Mouse (Mus musculus): Measurements from ENCODE around the gene Plpp7.

Plpp7 gene

DNA sequence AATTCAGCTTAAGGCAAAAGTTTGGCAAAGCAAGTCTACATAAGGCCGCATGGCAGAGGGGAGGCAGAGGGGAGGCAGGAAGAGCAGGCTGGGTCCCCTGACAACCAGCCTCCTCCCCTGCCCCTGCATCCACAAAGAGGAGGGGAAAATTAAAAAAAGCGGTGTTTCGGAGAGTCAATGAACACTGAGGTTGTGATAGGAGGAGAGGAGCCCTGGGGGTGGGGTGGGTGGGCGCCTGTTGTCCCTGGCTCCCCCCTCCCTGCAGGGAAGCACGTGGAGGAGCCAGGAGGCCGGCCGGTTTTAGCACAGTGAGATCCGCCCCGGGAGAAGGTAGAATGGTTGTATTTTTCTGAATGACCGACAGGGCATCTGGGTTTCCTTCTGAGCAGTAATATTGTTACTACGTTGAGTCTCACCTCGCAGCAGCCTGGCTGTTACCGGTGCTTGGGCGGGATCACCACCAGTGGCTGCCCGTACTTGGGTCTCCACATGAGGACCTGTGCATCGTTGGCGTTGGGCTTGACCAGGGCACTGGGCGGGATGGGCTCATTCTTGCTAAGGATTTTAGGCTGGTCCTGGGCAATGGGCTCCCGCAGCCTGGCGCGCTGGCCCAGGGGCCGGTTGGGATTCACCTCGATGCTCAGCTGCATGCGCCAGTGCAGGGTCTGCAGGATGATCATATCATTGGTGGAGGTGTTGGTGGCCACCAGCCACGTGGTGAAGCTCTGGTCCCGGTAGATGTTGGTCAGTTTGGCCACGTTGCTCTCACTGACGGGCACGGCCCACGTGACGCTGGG, 26.3 kb upstream of the Plpp7 start:
- no peak for DNase-seq (ENCODE audit: low read depth, low spot score)

DNA sequence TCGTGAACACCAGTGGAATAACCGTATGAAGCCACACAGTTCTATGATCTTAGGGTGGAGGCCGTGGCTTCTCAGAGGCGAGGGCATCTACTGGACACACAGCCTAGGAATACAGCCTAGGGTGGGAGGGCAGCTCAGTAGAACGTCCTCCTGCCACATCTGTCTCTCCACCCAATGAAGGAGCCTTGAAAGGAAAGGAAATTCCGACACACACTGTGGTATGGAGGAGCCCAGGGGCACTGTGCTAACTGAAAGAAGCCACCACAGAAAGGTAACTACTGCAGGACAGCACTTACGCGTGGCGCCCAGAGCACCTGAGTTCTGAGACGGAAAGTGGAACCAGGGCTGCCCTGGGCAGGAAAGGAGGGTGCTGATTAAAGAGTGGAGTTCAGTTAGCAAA, 24.6 kb upstream of the Plpp7 start:
- DNase-seq (ENCODE audit: low read depth, low spot score), result no peak

- DNase-seq (ENCODE audit: low read depth, low spot score), result no peak
Measured at GRCm38 (mm10) chr2:32074404-32074803, 20.9 kb upstream of the Plpp7 start.

DNA sequence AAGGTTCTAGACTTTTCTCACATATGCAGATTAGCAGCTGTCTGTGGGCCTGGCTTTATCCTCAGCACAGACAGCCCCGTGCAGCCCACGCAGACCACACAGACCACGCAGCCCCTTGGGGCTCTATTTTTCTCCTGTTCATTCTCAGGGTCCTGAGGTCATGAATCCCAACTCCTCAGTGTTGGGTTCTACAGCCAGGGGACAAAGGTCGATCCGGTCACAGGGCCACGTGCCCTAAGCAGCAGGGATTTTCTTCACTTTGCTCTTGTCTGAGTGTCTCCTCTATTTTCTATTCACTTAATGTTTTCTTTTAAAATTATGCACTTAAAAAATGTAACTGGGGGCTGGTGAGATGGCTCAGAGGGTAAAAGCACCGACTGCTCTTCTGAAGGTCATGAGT, 20.0 kb upstream of the Plpp7 start:
- no peak for DNase-seq (ENCODE audit: low read depth, low spot score)

DNA sequence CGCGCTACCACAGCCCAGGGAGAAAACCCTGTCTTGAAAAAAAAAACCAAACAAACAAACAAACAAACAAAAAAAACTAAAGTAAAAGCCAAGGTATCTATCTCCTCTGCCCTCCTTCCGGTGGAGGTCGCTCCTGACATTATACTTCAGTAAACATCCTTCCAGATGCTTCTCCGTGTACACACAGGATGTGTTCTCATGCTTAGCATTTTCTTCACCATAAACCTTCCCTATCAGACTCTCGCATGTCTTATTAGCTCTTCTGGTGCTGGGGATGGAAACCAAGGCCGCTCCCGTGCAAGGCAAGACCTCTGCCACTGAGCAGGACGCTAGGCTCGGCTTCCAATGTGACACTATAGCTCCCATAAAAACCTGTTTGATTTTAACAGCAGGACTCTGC, 17.6 kb upstream of the Plpp7 start:
- DNase-seq (ENCODE audit: low read depth, low spot score), result no peak

DNA sequence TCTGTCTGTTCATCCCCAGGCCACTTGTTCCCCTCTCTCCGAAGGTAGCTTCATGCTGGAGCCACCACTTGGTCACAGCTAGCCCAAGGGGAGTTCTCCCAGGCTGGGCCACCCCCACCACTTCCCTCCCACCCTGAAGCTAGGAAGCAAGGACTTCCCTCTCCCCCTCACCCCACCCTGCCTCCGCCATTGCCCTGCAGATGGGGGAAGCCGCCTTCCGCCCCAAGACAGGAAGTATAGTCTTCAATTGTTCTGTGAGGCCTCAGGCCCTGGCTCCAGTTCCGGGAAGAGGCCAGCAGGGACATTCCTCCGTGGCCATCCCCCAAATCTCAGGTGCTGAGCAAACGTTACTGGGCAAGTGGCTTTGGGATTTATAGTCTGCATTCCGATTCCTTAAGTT, 16.8 kb upstream of the Plpp7 start:
- DNase-seq (ENCODE audit: low read depth, low spot score), result no peak

DNA sequence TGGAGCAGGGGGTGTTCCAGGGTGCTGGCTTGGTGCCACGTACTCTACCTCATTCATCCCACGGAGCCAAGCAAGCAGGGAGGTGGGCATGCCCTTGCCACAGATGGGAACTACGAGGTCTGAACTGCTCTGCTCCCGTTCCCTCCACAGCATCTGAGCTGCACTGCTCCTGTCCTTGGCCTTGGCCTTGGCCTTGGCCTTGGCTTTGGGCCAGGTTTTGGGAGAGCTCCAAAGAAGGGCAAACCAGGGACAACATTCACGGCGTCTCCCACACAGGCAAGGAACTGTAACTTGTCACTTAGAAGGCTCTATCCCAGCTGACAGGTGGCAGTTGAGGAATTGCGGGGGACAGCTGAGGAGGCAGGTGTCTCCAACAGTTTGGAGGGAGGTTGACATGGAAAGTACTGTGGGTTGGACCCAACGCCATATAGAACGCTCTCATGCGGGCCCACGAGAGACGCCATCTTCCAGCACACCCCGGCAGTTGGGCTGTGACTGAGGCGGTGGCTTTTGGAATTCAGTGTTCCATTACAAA, 16.1 kb upstream of the Plpp7 start:
- no peak for DNase-seq (ENCODE audit: low read depth, low spot score)

- DNase-seq (ENCODE audit: low read depth, low spot score), result no peak
Measured at GRCm38 (mm10) chr2:32080681-32081080, 14.6 kb upstream of the Plpp7 start.

- DNase-seq (ENCODE audit: low read depth, low spot score), result no peak
Measured at GRCm38 (mm10) chr2:32081296-32081929, 13.9 kb upstream of the Plpp7 start.

- DNase-seq (ENCODE audit: low read depth, low spot score), result no peak
Measured at GRCm38 (mm10) chr2:32082229-32082628, 13.1 kb upstream of the Plpp7 start.

GRCm38 (mm10) chr2:32083159-32084011, 11.9 kb upstream of the Plpp7 start:
- DNase-seq (ENCODE audit: low read depth, low spot score), result no peak

GRCm38 (mm10) chr2:32084111-32084871, 11.0 kb upstream of the Plpp7 start, which contains the start of gene Fam78a:
Gene Fam78a (minus strand): TSS chr2:32084857.
- peak; percentile 68 for DNase-seq (ENCODE audit: low read depth, low spot score)

DNA sequence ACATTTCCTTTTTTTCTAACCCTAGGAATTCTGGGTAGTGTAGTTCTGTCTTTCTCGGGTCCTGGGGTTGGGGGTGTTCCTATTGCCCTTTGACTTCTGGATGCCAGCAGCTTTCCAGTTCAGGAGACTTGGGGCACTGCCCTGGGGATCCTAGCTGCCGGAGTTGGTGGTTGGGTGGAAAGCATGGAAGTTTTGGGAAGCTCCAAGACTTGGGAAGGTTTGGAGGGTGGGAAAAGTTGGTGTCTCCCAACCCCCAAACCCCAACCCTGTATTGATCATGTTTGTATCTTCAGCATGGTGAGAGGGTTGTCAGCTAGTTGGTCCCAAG, 10.5 kb upstream of the Plpp7 start:
- DNase-seq (ENCODE audit: low read depth, low spot score), result no peak

DNA sequence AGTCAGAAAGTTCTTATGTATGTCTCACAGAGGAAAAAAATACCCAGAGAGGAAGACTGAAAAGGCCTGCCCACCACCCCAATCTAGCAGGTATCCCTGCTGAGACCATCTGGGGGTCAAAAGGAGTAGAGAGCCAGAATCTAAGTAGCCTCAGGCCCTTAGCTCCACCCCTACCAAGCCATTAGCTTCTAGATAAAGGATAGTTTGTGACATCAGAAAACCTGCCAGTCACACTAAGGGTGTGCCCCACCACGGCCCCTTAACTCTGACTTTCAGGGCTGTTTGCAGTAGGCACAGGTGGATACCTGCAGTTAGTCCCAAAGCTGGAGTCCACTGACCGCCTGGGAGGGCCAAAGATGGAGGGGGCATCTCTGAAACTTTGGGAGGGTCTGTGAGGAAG, 10.1 kb upstream of the Plpp7 start:
- DNase-seq (ENCODE audit: low read depth, low spot score), result no peak

GRCm38 (mm10) chr2:32087606-32088005, 7.7 kb upstream of the Plpp7 start:
- DNase-seq (ENCODE audit: low read depth, low spot score), result no peak

GRCm38 (mm10) chr2:32088372-32088981, 6.9 kb upstream of the Plpp7 start:
- peak; percentile 67 for DNase-seq (ENCODE audit: low read depth, low spot score)

DNA sequence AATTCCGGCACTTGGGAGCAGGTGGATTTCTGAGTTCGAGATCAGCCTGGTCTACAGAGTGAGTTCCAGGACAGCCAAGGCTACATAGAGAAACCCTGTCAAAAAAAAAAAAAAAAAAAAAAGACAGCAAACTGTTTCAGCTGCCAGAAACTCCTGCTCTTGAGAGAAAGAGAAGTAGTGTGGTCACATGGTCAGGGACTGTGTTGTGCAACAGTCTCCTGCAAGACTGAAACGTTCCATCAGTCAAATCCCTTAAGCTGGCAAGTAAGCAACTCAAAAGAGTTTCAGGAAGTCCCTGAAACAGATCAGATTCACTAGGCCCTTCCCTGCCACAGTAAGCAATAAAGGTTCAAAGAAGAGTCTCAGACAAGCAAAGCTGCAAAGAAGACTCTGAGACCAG, 5.7 kb upstream of the Plpp7 start:
- no peak for DNase-seq (ENCODE audit: low read depth, low spot score)

- no peak for DNase-seq (ENCODE audit: low read depth, low spot score)
Measured at GRCm38 (mm10) chr2:32090145-32090544, 5.2 kb upstream of the Plpp7 start.

- no peak for DNase-seq (ENCODE audit: low read depth, low spot score)
Measured at GRCm38 (mm10) chr2:32091956-32092355, 3.4 kb upstream of the Plpp7 start.

DNA sequence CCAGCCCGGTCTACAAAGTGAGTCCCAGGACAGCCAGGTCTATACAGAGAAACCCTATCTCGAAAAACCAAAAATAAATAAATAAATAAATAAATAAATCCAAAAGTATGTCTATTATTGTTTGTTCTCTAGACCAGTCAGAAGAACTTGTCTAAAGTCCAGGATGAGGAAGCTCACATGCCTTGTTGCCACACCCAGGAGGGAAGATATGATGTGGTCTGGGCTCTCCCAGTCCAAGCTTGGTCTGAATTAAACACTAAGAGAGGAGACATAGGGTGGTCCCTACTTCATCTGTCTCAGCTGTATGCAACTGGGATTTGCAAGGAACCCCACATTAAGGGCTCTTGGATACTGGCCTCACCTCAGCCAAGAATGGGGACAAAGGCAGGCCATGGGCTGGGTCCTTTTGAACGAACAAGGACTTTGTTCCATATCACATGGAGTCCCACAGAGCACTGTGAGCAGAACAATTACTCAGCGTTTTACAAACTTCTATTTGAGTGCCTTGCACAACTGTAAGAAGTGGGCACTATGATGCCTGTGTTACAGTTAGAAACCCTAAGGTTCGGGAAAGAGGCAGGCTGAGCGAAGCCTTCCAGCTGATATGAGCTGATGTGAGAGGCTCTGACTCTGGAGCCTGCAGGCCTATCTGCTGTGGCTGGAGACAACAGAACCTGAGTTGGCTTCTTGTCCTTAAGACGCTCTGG, 1.2 kb upstream of the Plpp7 start:
- DNase-seq (ENCODE audit: low read depth, low spot score), result no peak

GRCm38 (mm10) chr2:32096122-32096420, 743 bp downstream of the Plpp7 start:
- no peak for DNase-seq (ENCODE audit: low read depth, low spot score)
